Mouse (Mus musculus) stomach, embryonic 16.5 days (tissue): ENCODE results near the gene Enpep. TPM values are rescaled to one million over a fixed set of nuclear protein-coding genes. Genes with fewer than 3 reads are reported as not detected.

Experiments used
- ATAC-seq: fragments of 200-750 bp; cut with Nextera tagmentation; 2 replicates; pipeline ENCODE4 v1.8.0; 2017; ENCODE audit warnings: moderate number of reproducible peaks, moderate TSS enrichment; ENCODE audit not compliant: insufficient read depth, low FRiP score
- H3K27ac ChIP-seq: fragments of 300-500 bp; sonication (generic); 2 replicates; pipeline ENCODE4 v1.5.1; 2014; ENCODE audit warnings: low read length
- H3K27me3 ChIP-seq: fragments of 300-500 bp; sonication (generic); 2 replicates; pipeline ENCODE4 v1.6.1; 2014; ENCODE audit warnings: low read length, control low read depth, mixed read lengths; ENCODE audit not compliant: control insufficient read depth, insufficient read depth
- H3K36me3 ChIP-seq: fragments of 300-500 bp; sonication (generic); 2 replicates; pipeline ENCODE4 v1.6.1; 2014; ENCODE audit warnings: low read length; ENCODE audit not compliant: control insufficient read depth, insufficient read depth
- H3K4me1 ChIP-seq: fragments of 300-500 bp; sonication (generic); 2 replicates; pipeline ENCODE4 v1.6.1; 2014; ENCODE audit warnings: low read length, control low read depth, mixed read lengths; ENCODE audit not compliant: control insufficient read depth, insufficient read depth
- H3K4me2 ChIP-seq: fragments of 300-500 bp; sonication (generic); 2 replicates; pipeline ENCODE4 v1.6.1; 2014; ENCODE audit warnings: low read depth, low read length, mixed read lengths
- H3K4me3 ChIP-seq: fragments of 300-500 bp; sonication (generic); replicated peaks from 2 replicates; pipeline ENCODE4 v1.5.1; 2014; ENCODE audit warnings: mild to moderate bottlenecking, low read length
- H3K9ac ChIP-seq: fragments of 300-500 bp; sonication (generic); 2 replicates; pipeline ENCODE4 v1.6.1; 2014; ENCODE audit warnings: low read length
- H3K9me3 ChIP-seq: fragments of 300-500 bp; sonication (generic); replicated peaks from 2 replicates; pipeline ENCODE4 v1.6.1; 2016; ENCODE audit warnings: low read length, control low read depth; ENCODE audit not compliant: control insufficient read depth
- WGBS: fragments of 180-500 bp; shearing (Covaris S2); extraction: QIAGEN DNeasy Blood & Tissue Kit; methylation state at CpG from one replicate; pipeline ENCODE4 v1.1.7; 2014; 5-methylcytosine and 5-hydroxymethylcytosine counted together
- polyA plus RNA-seq: library from polyadenylated mRNA; unstranded; fragments of >200 nt; fragmentation: Nextera tagmentation; extraction: Ambion mirVana; gene quantifications from 2 replicates; pipeline ENCODE4 v1.2.1, GENCODE M21; 2015

The Enpep gene
- polyA plus RNA-seq, 1 experiment from 2014 or later: 19.9 TPM

- no peaks in the 10 kb centered on the region for H3K9me3 ChIP-seq
- H3K36me3 ChIP-seq: no peaks in the 10 kb centered on the region
- no peak overlapping the region for H3K27ac ChIP-seq
- H3K4me1 ChIP-seq: peaks cover 8% of the 10 kb centered on the region
- 17% methylated on average over 24 of the region's 27 CpGs for WGBS
- no peak overlapping the region for H3K9ac ChIP-seq
- peaks cover 40% of the 10 kb centered on the region for H3K27me3 ChIP-seq
- peak overlapping the region; percentile 16; the same call in 1 of the 2 replicates for H3K4me3 ChIP-seq
- no peak for ATAC-seq
- peak overlapping the region; percentile 43; the same call in 1 of the 2 replicates for H3K4me2 ChIP-seq
Observed at GRCm38 (mm10) chr3:129221380-129222260, 110.9 kb downstream of the Enpep start.

- 15% methylated on average over 24 of the region's 24 CpGs for WGBS
- peak overlapping the region; percentile 43 for H3K9ac ChIP-seq
- no peaks in the 10 kb centered on the region for H3K36me3 ChIP-seq
- peaks cover 32% of the 10 kb centered on the region for H3K27me3 ChIP-seq
- H3K27ac ChIP-seq: peak overlapping the region; percentile 14; the same call in 1 of the 2 replicates
- peak overlapping the region; percentile 16 for H3K4me3 ChIP-seq
- no peak for ATAC-seq
- H3K4me1 ChIP-seq: peaks cover 8% of the 10 kb centered on the region
- H3K9me3 ChIP-seq: no peaks in the 10 kb centered on the region
- peak overlapping the region; percentile 43 for H3K4me2 ChIP-seq
Observed at GRCm38 (mm10) chr3:129220681-129221379, 111.7 kb downstream of the Enpep start.

- WGBS: 15% methylated on average over 7 of the region's 7 CpGs
- Histone ChIP-seq H3K9me3 (no peaks in the 10 kb centered on the region), H3K36me3 (no peaks in the 10 kb centered on the region), H3K4me2 (peak overlapping the region; percentile 43), H3K4me3 (no peak overlapping the region), H3K27me3 (peaks cover 27% of the 10 kb centered on the region), H3K27ac (0 out of 2 replicates have a peak overlapping the region, but pooled peaks have one; percentile 14), H3K4me1 (peaks cover 7% of the 10 kb centered on the region), H3K9ac (no peak overlapping the region)
- peak; percentile 13; the same call in 1 of the 2 replicates for ATAC-seq
Observed at GRCm38 (mm10) chr3:129220086-129220670, 112.3 kb downstream of the Enpep start.

Other genes with a start within 250 kb of the Enpep start
- 19.0 and 22.1 TPM in 2 replicates for gene Pitx2, start 132.8 kb downstream of the Enpep start, polyA plus RNA-seq
- 27.5 and 31.5 TPM in 2 replicates for gene Elovl6, start 199.6 kb upstream of the Enpep start, polyA plus RNA-seq